Mouse (Mus musculus): ENCODE measurements at regions not wholly inside any gene's neighbourhood (a gene's known extent, or its start where the extent isn't known, plus 50 kb on each side); places are given as distances from the start of the nearest gene placed in this dataset.
A peak's percentile ranks its signal among the peaks of the same experiment; 100 is the strongest.

GRCm38 (mm10) chr5:39159651-39160050 is 283.0 kb upstream of the Clnk start:
- no peaks in the 10 kb centered on the region for H3K4me1 ChIP-seq (replicated peaks)
- no peak overlapping the region for H3K9ac ChIP-seq
- no peaks in the 10 kb centered on the region for H3K27me3 ChIP-seq
- no peak for ATAC-seq (ENCODE audit: insufficient read depth)
- H3K9me3 ChIP-seq (replicated peaks) = no peaks in the 10 kb centered on the region
- no peak overlapping the region for H3K27ac ChIP-seq (replicated peaks)
- no peaks in the 10 kb centered on the region for H3K36me3 ChIP-seq (replicated peaks)
- WGBS (ENCODE audit: insufficient replicate concordance) = 76% methylated on average over 3 of the region's 3 CpGs
- H3K4me3 ChIP-seq (replicated peaks) = no peak overlapping the region
- H3K4me2 ChIP-seq = no peak overlapping the region

GRCm38 (mm10) chr5:39155763-39156162 is 279.2 kb upstream of the Clnk start:
- H3K36me3 ChIP-seq (replicated peaks) = no peaks in the 10 kb centered on the region
- H3K27me3 ChIP-seq = no peaks in the 10 kb centered on the region
- H3K4me1 ChIP-seq (replicated peaks) = peaks cover 7% of the 10 kb centered on the region; the same call in 1 of the 2 replicates
- no peak overlapping the region for H3K4me3 ChIP-seq (replicated peaks)
- no peak overlapping the region for H3K4me2 ChIP-seq
- H3K9me3 ChIP-seq (replicated peaks) = no peaks in the 10 kb centered on the region
- ATAC-seq (ENCODE audit: insufficient read depth) = no peak
- no peak overlapping the region for H3K27ac ChIP-seq (replicated peaks)
- H3K9ac ChIP-seq = no peak overlapping the region
- WGBS (ENCODE audit: insufficient replicate concordance) = 21% methylated on average over 1 of the region's 1 CpGs

GRCm38 (mm10) chr5:39153291-39153794 is 276.7 kb upstream of the Clnk start:
- H3K4me2 ChIP-seq = no peak overlapping the region
- H3K9me3 ChIP-seq (replicated peaks) = no peaks in the 10 kb centered on the region
- no peak overlapping the region for H3K4me3 ChIP-seq (replicated peaks)
- H3K9ac ChIP-seq = no peak overlapping the region
- ATAC-seq (ENCODE audit: insufficient read depth) = no peak
- H3K36me3 ChIP-seq (replicated peaks) = no peaks in the 10 kb centered on the region
- H3K27me3 ChIP-seq = no peaks in the 10 kb centered on the region
- peaks cover 7% of the 10 kb centered on the region; the same call in 1 of the 2 replicates for H3K4me1 ChIP-seq (replicated peaks)
- H3K27ac ChIP-seq (replicated peaks) = no peak overlapping the region

- peak; percentile 86 for ATAC-seq (ENCODE audit: insufficient read depth)
- 57% methylated on average over 3 of the region's 4 CpGs for WGBS (ENCODE audit: insufficient replicate concordance)
Measured at GRCm38 (mm10) chr5:39151917-39152316, 275.3 kb upstream of the Clnk start.

GRCm38 (mm10) chr5:39150891-39151290 is 274.3 kb upstream of the Clnk start:
- WGBS (ENCODE audit: insufficient replicate concordance) = 50% methylated on average over 4 of the region's 4 CpGs
- no peaks in the 10 kb centered on the region for H3K36me3 ChIP-seq (replicated peaks)
- H3K9ac ChIP-seq = no peak overlapping the region
- ATAC-seq (ENCODE audit: insufficient read depth) = no peak
- no peaks in the 10 kb centered on the region for H3K9me3 ChIP-seq (replicated peaks)
- no peaks in the 10 kb centered on the region for H3K27me3 ChIP-seq
- no peak overlapping the region for H3K27ac ChIP-seq (replicated peaks)
- no peak overlapping the region for H3K4me2 ChIP-seq
- peaks cover 7% of the 10 kb centered on the region; the same call in 1 of the 2 replicates for H3K4me1 ChIP-seq (replicated peaks)
- H3K4me3 ChIP-seq (replicated peaks) = no peak overlapping the region

More at GRCm38 (mm10) chr5:39151917-39152316, 275.3 kb upstream of the Clnk start:
- Histone ChIP-seq H3K4me3 (replicated peaks) (no peak overlapping the region), H3K9me3 (replicated peaks) (no peaks in the 10 kb centered on the region), H3K4me1 (replicated peaks) (peaks cover 7% of the 10 kb centered on the region; the same call in 1 of the 2 replicates), H3K9ac (no peak overlapping the region), H3K27me3 (no peaks in the 10 kb centered on the region), H3K4me2 (no peak overlapping the region), H3K27ac (replicated peaks) (no peak overlapping the region), H3K36me3 (replicated peaks) (no peaks in the 10 kb centered on the region)

GRCm38 (mm10) chr5:39145658-39146057 is 269.0 kb upstream of the Clnk start:
- 35% methylated on average over 2 of the region's 2 CpGs for WGBS (ENCODE audit: insufficient replicate concordance)
- no peak for ATAC-seq (ENCODE audit: insufficient read depth)

GRCm38 (mm10) chr5:39144225-39144624 is 267.6 kb upstream of the Clnk start:
- no peak for ATAC-seq (ENCODE audit: insufficient read depth)
- Histone ChIP-seq H3K4me3 (replicated peaks) (no peak overlapping the region), H3K36me3 (replicated peaks) (no peaks in the 10 kb centered on the region), H3K27me3 (no peaks in the 10 kb centered on the region), H3K4me2 (no peak overlapping the region), H3K9me3 (replicated peaks) (no peaks in the 10 kb centered on the region), H3K9ac (no peak overlapping the region), H3K27ac (replicated peaks) (no peak overlapping the region), H3K4me1 (replicated peaks) (no peaks in the 10 kb centered on the region)
- WGBS (ENCODE audit: insufficient replicate concordance) = 66% methylated on average over 10 of the region's 10 CpGs

More at GRCm38 (mm10) chr5:39145658-39146057, 269.0 kb upstream of the Clnk start:
- Histone ChIP-seq H3K4me3 (replicated peaks) (no peak overlapping the region), H3K36me3 (replicated peaks) (no peaks in the 10 kb centered on the region), H3K27me3 (no peaks in the 10 kb centered on the region), H3K4me2 (no peak overlapping the region), H3K9me3 (replicated peaks) (no peaks in the 10 kb centered on the region), H3K9ac (no peak overlapping the region), H3K27ac (replicated peaks) (no peak overlapping the region), H3K4me1 (replicated peaks) (no peaks in the 10 kb centered on the region)

- Histone ChIP-seq H3K9me3 (replicated peaks) (no peaks in the 10 kb centered on the region), H3K4me2 (no peak overlapping the region), H3K36me3 (replicated peaks) (no peaks in the 10 kb centered on the region), H3K9ac (no peak overlapping the region), H3K27me3 (no peaks in the 10 kb centered on the region), H3K27ac (replicated peaks) (no peak overlapping the region), H3K4me3 (replicated peaks) (no peak overlapping the region), H3K4me1 (replicated peaks) (no peaks in the 10 kb centered on the region)
- no peak for ATAC-seq (ENCODE audit: insufficient read depth)
- 65% methylated on average over 4 of the region's 4 CpGs for WGBS (ENCODE audit: insufficient replicate concordance)
Measured at GRCm38 (mm10) chr5:39143648-39144047, 267.0 kb upstream of the Clnk start.

GRCm38 (mm10) chr5:39138375-39138774 is 261.8 kb upstream of the Clnk start:
- H3K4me1 ChIP-seq (replicated peaks) = no peaks in the 10 kb centered on the region
- H3K9me3 ChIP-seq (replicated peaks) = no peaks in the 10 kb centered on the region
- no peak overlapping the region for H3K4me2 ChIP-seq
- no peak overlapping the region for H3K4me3 ChIP-seq (replicated peaks)
- no peak overlapping the region for H3K27ac ChIP-seq (replicated peaks)
- 64% methylated on average over 3 of the region's 3 CpGs for WGBS (ENCODE audit: insufficient replicate concordance)
- no peak for ATAC-seq (ENCODE audit: insufficient read depth)
- H3K36me3 ChIP-seq (replicated peaks) = no peaks in the 10 kb centered on the region
- no peak overlapping the region for H3K9ac ChIP-seq
- no peaks in the 10 kb centered on the region for H3K27me3 ChIP-seq

GRCm38 (mm10) chr5:39128931-39129330 is 252.3 kb upstream of the Clnk start:
- Histone ChIP-seq H3K27ac (replicated peaks) (no peak overlapping the region), H3K9me3 (replicated peaks) (no peaks in the 10 kb centered on the region), H3K9ac (no peak overlapping the region), H3K4me1 (replicated peaks) (no peaks in the 10 kb centered on the region), H3K4me3 (replicated peaks) (no peak overlapping the region), H3K36me3 (replicated peaks) (no peaks in the 10 kb centered on the region), H3K4me2 (no peak overlapping the region), H3K27me3 (no peaks in the 10 kb centered on the region)
- no peak for ATAC-seq (ENCODE audit: insufficient read depth)

- H3K27ac ChIP-seq (replicated peaks) = no peak overlapping the region
- no peaks in the 10 kb centered on the region for H3K4me1 ChIP-seq (replicated peaks)
- H3K27me3 ChIP-seq = no peaks in the 10 kb centered on the region
- H3K9ac ChIP-seq = no peak overlapping the region
- ATAC-seq (ENCODE audit: insufficient read depth) = no peak
- H3K4me2 ChIP-seq = no peak overlapping the region
- H3K36me3 ChIP-seq (replicated peaks) = no peaks in the 10 kb centered on the region
- no peaks in the 10 kb centered on the region for H3K9me3 ChIP-seq (replicated peaks)
- 56% methylated on average over 4 of the region's 4 CpGs for WGBS (ENCODE audit: insufficient replicate concordance)
- H3K4me3 ChIP-seq (replicated peaks) = no peak overlapping the region
Measured at GRCm38 (mm10) chr5:39126833-39127232, 250.2 kb upstream of the Clnk start.

GRCm38 (mm10) chr5:39126270-39126691 is 249.7 kb upstream of the Clnk start:
- Histone ChIP-seq H3K27me3 (no peaks in the 10 kb centered on the region), H3K4me1 (replicated peaks) (no peaks in the 10 kb centered on the region), H3K27ac (replicated peaks) (no peak overlapping the region), H3K9ac (no peak overlapping the region), H3K9me3 (replicated peaks) (no peaks in the 10 kb centered on the region), H3K4me3 (replicated peaks) (no peak overlapping the region), H3K36me3 (replicated peaks) (no peaks in the 10 kb centered on the region), H3K4me2 (no peak overlapping the region)
- no peak for ATAC-seq (ENCODE audit: insufficient read depth)
- WGBS (ENCODE audit: insufficient replicate concordance) = 60% methylated on average over 2 of the region's 2 CpGs
